Comparison of ENCODE assay signal across 9 mouse cellular contexts in the genomic region with DNA sequence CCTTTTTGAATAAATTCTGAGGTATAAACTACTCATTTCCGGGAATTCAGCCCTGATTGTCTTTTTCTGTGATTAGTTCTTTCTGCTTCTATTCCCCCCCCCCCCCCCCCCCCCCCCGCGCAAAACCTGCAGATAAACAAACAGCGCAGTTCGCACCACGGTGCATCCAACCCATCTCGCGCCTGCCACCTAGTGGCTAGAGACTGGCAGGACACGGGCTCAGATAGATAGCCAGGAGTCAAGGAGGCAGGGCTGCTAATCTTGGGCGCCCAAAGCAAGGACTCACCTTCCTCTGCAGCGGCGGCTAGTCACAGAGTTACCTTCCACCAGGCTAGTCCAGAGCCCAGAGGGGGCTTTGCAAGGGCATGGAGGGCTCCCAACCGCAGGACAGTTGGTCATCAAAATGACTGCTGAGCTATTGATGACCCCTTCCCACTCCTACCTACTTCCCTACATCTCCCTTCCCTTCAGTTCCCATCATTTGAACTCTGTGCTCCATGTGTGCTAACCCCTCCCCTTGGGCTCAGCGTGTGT. TPM values are rescaled to one million over a fixed set of nuclear protein-coding genes. Genes with fewer than 3 reads are reported as not detected.
DNase-seq lines count a peak whose midpoint lies in the region; ATAC-seq lines count a peak whose summit lies in the region.
"Had no signal": no experiment of that assay in that cellular context is flagged by ENCODE, and none has a peak within 500 bp of the region (broad histone marks: within the 10 kb centered on the region; RNA-seq: fewer than 3 reads in every experiment).

No protein-coding gene starts in this region.

- no peak overlapping the region for H3K4me2 ChIP-seq in neural tube, embryonic 15.5 days
- H3K4me2 ChIP-seq: embryonic facial prominence, embryonic 12.5 days had no signal

- H3K9me3 ChIP-seq in neural tube, embryonic 15.5 days (replicated peaks): no peaks in the 10 kb centered on the region
- H3K9me3 ChIP-seq: embryonic facial prominence, embryonic 12.5 days had no signal

- H3K27me3 ChIP-seq in neural tube, embryonic 15.5 days (replicated peaks): peaks cover 36% of the 10 kb centered on the region
- H3K27me3 ChIP-seq in splenic B cell, adult 2 months (ENCODE audit: control insufficient read depth, insufficient read depth, low read length, poor library complexity, severe bottlenecking): no peaks in the 10 kb centered on the region

- no peak overlapping the region for H3K4me3 ChIP-seq in neural tube, embryonic 15.5 days (replicated peaks)
- H3K4me3 ChIP-seq: embryonic facial prominence, embryonic 12.5 days had no signal

- H3K4me1 ChIP-seq in neural tube, embryonic 15.5 days: no peaks in the 10 kb centered on the region
- H3K4me1 ChIP-seq: embryonic facial prominence, embryonic 12.5 days had no signal

- WGBS in neural tube, embryonic 15.5 days: 5% methylated on average over 12 of the region's 14 CpGs

- no peaks in the 10 kb centered on the region for H3K36me3 ChIP-seq in neural tube, embryonic 15.5 days
- no peaks in the 10 kb centered on the region for H3K36me3 ChIP-seq in splenic B cell, adult 2 months (ENCODE audit: control insufficient read depth, insufficient read depth, low read length, poor library complexity, severe bottlenecking)
- H3K36me3 ChIP-seq: embryonic facial prominence, embryonic 12.5 days had no signal

- no peak for ATAC-seq in neural tube, embryonic 15.5 days (ENCODE audit: low FRiP score)

- peak; percentile 69 for DNase-seq in neural tube, embryonic 10.5 days (ENCODE audit: extremely low spot score, low spot score)
- peak; percentile 94 to 95 for DNase-seq in cerebellum, postnatal 10 days
- DNase-seq in gastrocnemius, adult 8-10 months (ENCODE audit: low spot score in 2 of 2): peak; percentile 69 to 73
- peak; percentile 66 for DNase-seq in kidney, adult 11 months
- DNase-seq in left cerebral cortex, postnatal 25 days (ENCODE audit: low spot score in 2 of 2): peak; percentile 68 to 69
- peak; percentile 63 to 78 for DNase-seq in natural killer cell, adult 2 months (ENCODE audit: low spot score in 2 of 2)
- peak; percentile 88 for DNase-seq in splenic B cell, adult 2 months (ENCODE audit: low read depth, low spot score)

- no peak overlapping the region for H3K27ac ChIP-seq in neural tube, embryonic 15.5 days (replicated peaks)
- H3K27ac ChIP-seq: embryonic facial prominence, embryonic 12.5 days had no signal

- H3K9ac ChIP-seq in neural tube, embryonic 15.5 days (replicated peaks): no peak overlapping the region
- H3K9ac ChIP-seq: embryonic facial prominence, embryonic 12.5 days had no signal

- intact Hi-C loops in left cerebral cortex, postnatal 25 days (cut with DNase I): no loop called here

RNA-seq across cellular contexts. Expression of gene Zfand2a, which starts 20.8 kb away (rescaled TPM):
- polyA plus RNA-seq in neural tube, embryonic 15.5 days (2015; fragmentation: Nextera tagmentation; extraction: Ambion mirVana): 22.9 and 23.2 TPM in 2 replicates
- 10 to 100 TPM in 1 of 4 experiments, 1 to 10 TPM in 3; 7.8 to 11.4 (median 8.9) TPM for total RNA-seq in gastrocnemius, adult 8-10 months (2022)
- total RNA-seq in left cerebral cortex, postnatal 25 days (2021): 10 to 100 TPM; 64.9 to 72.2 TPM

RNA-seq across cellular contexts. Expression of gene Uncx, which starts 38.2 kb away (rescaled TPM):
- 23.7 and 35.3 TPM in 2 replicates for polyA plus RNA-seq in neural tube, embryonic 15.5 days (2015; fragmentation: Nextera tagmentation; extraction: Ambion mirVana)
- not detected for total RNA-seq in gastrocnemius, adult 8-10 months (2022)
- under 1 TPM in 1 of 2 experiments, not detected in 1; 0.39 TPM for total RNA-seq in left cerebral cortex, postnatal 25 days (2021)

RNA-seq across cellular contexts. Expression of gene 3110082I17Rik, which starts 44.8 kb away (rescaled TPM):
- 15.7 and 22.7 TPM in 2 replicates for polyA plus RNA-seq in neural tube, embryonic 15.5 days (2015; fragmentation: Nextera tagmentation; extraction: Ambion mirVana)
- total RNA-seq in gastrocnemius, adult 8-10 months (2022): 10 to 100 TPM in 1 of 4 experiments, 1 to 10 TPM in 3; 6.6 to 10.2 (median 9.1) TPM
- 10 to 100 TPM; 13.9 to 15.6 TPM for total RNA-seq in left cerebral cortex, postnatal 25 days (2021)

Comparison
In these comparisons a context has a peak if more than half of its experiments do, and no peak if none do; other contexts are left out.
1. RNA of gene Zfand2a, which starts 20.8 kb away (total RNA-seq): 64.9 to 72.2 TPM in left cerebral cortex, postnatal 25 days; 7.8 to 11.4 TPM in gastrocnemius, adult 8-10 months; every median in the first group is over 4 times any median in the second.
2. Peak in every context shown above with its lines, with median percentiles within 50 percentile points of each other: DNase-seq.